Mouse (Mus musculus) kidney, embryonic 16.5 days (tissue): ENCODE results near the gene Cnot9. TPM values are rescaled to one million over a fixed set of nuclear protein-coding genes. Genes with fewer than 3 reads are reported as not detected.
"Not testable (repeated sequence)": the region's sequence is repeated elsewhere in the genome, so short reads cannot be mapped to it uniquely, and the experiment has no call there.

Experiments
- ATAC-seq: fragments of 200-750 bp; cut with Nextera tagmentation; 2 replicates; pipeline ENCODE4 v1.8.0; 2017; ENCODE audit warnings: moderate TSS enrichment; ENCODE audit not compliant: low FRiP score, low TSS enrichment
- H3K27ac ChIP-seq: fragments of 300-500 bp; sonication (generic); 2 replicates; pipeline ENCODE4 v1.5.1; 2014; ENCODE audit warnings: low read length
- H3K27me3 ChIP-seq: fragments of 300-500 bp; sonication (generic); 2 replicates; pipeline ENCODE4 v1.6.1; 2014; ENCODE audit warnings: low read length, control low read depth, mixed read lengths; ENCODE audit not compliant: insufficient read depth
- H3K36me3 ChIP-seq: fragments of 300-500 bp; sonication (generic); 2 replicates; pipeline ENCODE4 v1.6.1; 2014; ENCODE audit warnings: low read length, control low read depth, mixed read lengths; ENCODE audit not compliant: insufficient read depth
- H3K4me1 ChIP-seq: fragments of 300-500 bp; sonication (generic); 2 replicates; pipeline ENCODE4 v1.6.1; 2014; ENCODE audit warnings: low read length, control low read depth, mixed read lengths; ENCODE audit not compliant: insufficient read depth
- H3K4me2 ChIP-seq: fragments of 300-500 bp; sonication (generic); replicated peaks from 2 replicates; pipeline ENCODE4 v1.6.1; 2014; ENCODE audit warnings: low read depth, low read length
- H3K4me3 ChIP-seq: fragments of 300-500 bp; sonication (generic); 2 replicates; pipeline ENCODE4 v1.5.1; 2014; ENCODE audit warnings: mild to moderate bottlenecking, low read length
- H3K9ac ChIP-seq: fragments of 300-500 bp; sonication (generic); replicated peaks from 2 replicates; pipeline ENCODE4 v1.6.1; 2014; ENCODE audit warnings: low read length
- H3K9me3 ChIP-seq: fragments of 300-500 bp; sonication (generic); 2 replicates; pipeline ENCODE4 v1.6.1; 2016; ENCODE audit warnings: low read length, control low read depth
- WGBS: fragments of 180-500 bp; shearing (Covaris S2); extraction: QIAGEN DNeasy Blood & Tissue Kit; methylation state at CpG from one replicate; pipeline ENCODE4 v1.1.7; 2014; 5-methylcytosine and 5-hydroxymethylcytosine counted together
- polyA plus RNA-seq: library from polyadenylated mRNA; unstranded; fragments of >200 nt; fragmentation: Nextera tagmentation; extraction: Ambion mirVana; gene quantifications from 2 replicates; pipeline ENCODE4 v1.2.1, GENCODE M21; 2015

Cnot9 gene
- polyA plus RNA-seq, result 63.7 and 71.7 TPM in 2 replicates

GRCm38 (mm10) chr1:74505721-74506464 is at the start of gene Cnot9:
Gene Cnot9, plus strand, starts transcription at chr1:74506058.
- Histone ChIP-seq H3K27ac (peak within 1 kb of the TSS; percentile 92), H3K9ac (peak within 1 kb of the TSS; percentile 95), H3K4me3 (peak within 1 kb of the TSS; percentile 74), H3K36me3 (peaks cover 3% of the 10 kb centered on the region; the same call in 1 of the 2 replicates), H3K4me2 (peak within 1 kb of the TSS; percentile 81), H3K27me3 (no peaks in the 10 kb centered on the region), H3K9me3 (no peaks in the 10 kb centered on the region), H3K4me1 (peaks cover 30% of the 10 kb centered on the region)
- ATAC-seq, result peak; percentile 99
- WGBS, result under 1% methylated on average over 64 of the region's 64 CpGs

DNA sequence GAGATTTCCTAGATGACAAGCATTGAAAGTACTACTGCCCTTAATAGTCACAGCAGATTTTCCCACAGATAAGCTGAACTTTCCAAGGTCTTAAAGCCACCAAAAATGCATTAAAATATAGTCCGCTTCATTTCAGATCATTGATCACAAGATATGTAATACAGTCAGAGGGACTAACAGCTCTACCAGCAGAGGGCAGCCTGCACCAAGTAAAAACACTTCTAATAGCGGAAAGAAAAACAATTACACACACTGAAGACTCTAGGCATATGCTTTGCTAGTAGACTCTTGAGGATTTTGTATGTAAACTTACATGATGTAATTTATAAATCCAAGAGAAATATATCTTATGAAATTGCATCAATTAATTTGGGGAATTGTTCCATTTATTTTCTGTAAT is 45.6 kb upstream of the Cnot9 start:
- WGBS, result 68% methylated on average over 2 of the region's 2 CpGs
- H3K36me3 ChIP-seq, result peaks cover 43% of the 10 kb centered on the region; the same call in 1 of the 2 replicates
- no peak overlapping the region for H3K4me2 ChIP-seq

GRCm38 (mm10) chr1:74485792-74486191 is 20.1 kb upstream of the Cnot9 start:
- Histone ChIP-seq H3K4me2 (no peak overlapping the region), H3K4me3 (no peak overlapping the region), H3K27ac (no peak overlapping the region), H3K9ac (no peak overlapping the region), H3K36me3 (peaks cover 47% of the 10 kb centered on the region), H3K27me3 (no peaks in the 10 kb centered on the region), H3K4me1 (no peaks in the 10 kb centered on the region), H3K9me3 (no peaks in the 10 kb centered on the region)
- no peak for ATAC-seq
- 97% methylated on average over 5 of the region's 5 CpGs for WGBS

More for the DNA sequence above, 45.6 kb upstream of the Cnot9 start:
- no peaks in the 10 kb centered on the region for H3K9me3 ChIP-seq
- ATAC-seq, result no peak
- H3K4me3 ChIP-seq, result no peak overlapping the region
- H3K9ac ChIP-seq, result no peak overlapping the region
- H3K27me3 ChIP-seq, result no peaks in the 10 kb centered on the region
- H3K4me1 ChIP-seq, result no peaks in the 10 kb centered on the region
- no peak overlapping the region for H3K27ac ChIP-seq

DNA sequence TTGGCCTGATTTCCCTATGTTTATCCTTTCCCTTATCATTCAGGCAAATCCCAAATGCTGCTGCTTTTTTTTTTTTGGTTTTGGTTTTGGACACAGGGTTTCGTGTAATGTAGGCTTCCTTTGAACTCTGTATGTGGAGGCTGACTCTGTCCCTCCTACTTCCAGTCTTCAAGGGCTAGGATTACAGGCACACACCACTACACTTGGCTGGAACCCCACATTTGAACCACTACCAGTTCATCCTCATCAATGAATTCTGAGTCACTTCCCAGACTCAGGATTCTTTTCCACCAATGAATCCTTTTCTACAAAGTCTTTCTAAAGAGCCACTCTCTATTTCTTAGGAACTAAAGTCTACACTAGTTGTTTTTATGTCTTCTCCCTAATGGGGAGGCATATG is 4.8 kb upstream of the Cnot9 start:
- Histone ChIP-seq H3K9me3 (no peaks in the 10 kb centered on the region), H3K4me2 (no peak overlapping the region), H3K27me3 (no peaks in the 10 kb centered on the region), H3K9ac (0 out of 2 replicates have a peak overlapping the region, but pooled peaks have one; percentile 22), H3K4me3 (no peak overlapping the region), H3K36me3 (0 out of 2 replicates have a peak, but pooled peaks cover 3% of the 10 kb centered on the region), H3K27ac (no peak overlapping the region), H3K4me1 (peaks cover 10% of the 10 kb centered on the region)
- 55% methylated on average over 1 of the region's 1 CpGs for WGBS
- no peak for ATAC-seq

- Histone ChIP-seq H3K9ac (peak overlapping the region; percentile 74), H3K27ac (peak overlapping the region; percentile 74; the same call in 1 of the 2 replicates), H3K9me3 (no peaks in the 10 kb centered on the region), H3K4me3 (peak overlapping the region; percentile 74), H3K4me1 (peaks cover 30% of the 10 kb centered on the region), H3K27me3 (no peaks in the 10 kb centered on the region), H3K36me3 (peaks cover 3% of the 10 kb centered on the region; the same call in 1 of the 2 replicates), H3K4me2 (peak overlapping the region; percentile 81)
- WGBS, result under 1% methylated on average over 22 of the region's 22 CpGs
- no peak for ATAC-seq
These were observed 501 bp upstream of the Cnot9 start for GRCm38 (mm10) chr1:74505393-74505720.

GRCm38 (mm10) chr1:74506471-74506881 is 618 bp downstream of the Cnot9 start:
- Histone ChIP-seq H3K9me3 (no peaks in the 10 kb centered on the region), H3K9ac (peak overlapping the region; percentile 95), H3K36me3 (peaks cover 3% of the 10 kb centered on the region; the same call in 1 of the 2 replicates), H3K27ac (peak overlapping the region; percentile 92), H3K4me2 (peak overlapping the region; percentile 81), H3K4me3 (peak overlapping the region; percentile 74), H3K4me1 (peaks cover 30% of the 10 kb centered on the region), H3K27me3 (no peaks in the 10 kb centered on the region)
- peak; percentile 40 for ATAC-seq
- under 1% methylated on average over 32 of the region's 34 CpGs for WGBS

DNA sequence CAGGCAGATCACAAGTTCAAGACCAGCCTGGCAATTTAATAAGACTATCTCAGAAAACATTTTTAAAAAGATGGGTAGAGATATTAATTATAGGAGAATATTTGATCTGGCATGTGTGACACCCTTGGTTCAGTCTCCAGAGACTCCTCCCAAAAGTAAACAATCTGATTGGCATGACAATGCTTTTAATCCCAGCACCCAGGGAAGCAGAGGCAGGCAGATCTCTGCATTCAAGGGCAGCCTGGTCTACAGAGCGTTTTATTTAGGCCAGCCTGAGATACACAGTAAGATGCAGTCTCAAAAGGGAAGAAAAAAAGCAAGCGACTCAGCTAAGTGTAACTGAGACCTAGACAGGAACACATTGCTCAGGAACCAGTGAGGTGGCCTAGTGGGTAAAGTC is 1.9 kb downstream of the Cnot9 start:
- WGBS, result 97% methylated on average over 2 of the region's 2 CpGs

GRCm38 (mm10) chr1:74511306-74511705 is 5.4 kb downstream of the Cnot9 start:
- H3K4me1 ChIP-seq, result peaks cover 21% of the 10 kb centered on the region
- H3K4me2 ChIP-seq, result no peak overlapping the region
- no peak overlapping the region for H3K4me3 ChIP-seq
- ATAC-seq, result no peak
- H3K27ac ChIP-seq, result no peak overlapping the region
- no peak overlapping the region for H3K9ac ChIP-seq
- H3K36me3 ChIP-seq, result peaks cover 3% of the 10 kb centered on the region; the same call in 1 of the 2 replicates
- H3K27me3 ChIP-seq, result no peaks in the 10 kb centered on the region
- WGBS, result 76% methylated on average over 5 of the region's 5 CpGs
- H3K9me3 ChIP-seq, result no peaks in the 10 kb centered on the region

More for the DNA sequence above, 1.9 kb downstream of the Cnot9 start:
- Histone ChIP-seq H3K4me1 (peaks cover 30% of the 10 kb centered on the region), H3K27me3 (no peaks in the 10 kb centered on the region), H3K9ac (0 out of 2 replicates have a peak overlapping the region, but pooled peaks have one; percentile 31), H3K36me3 (peaks cover 3% of the 10 kb centered on the region; the same call in 1 of the 2 replicates), H3K4me3 (peak overlapping the region; percentile 74), H3K9me3 (no peaks in the 10 kb centered on the region), H3K27ac (no peak overlapping the region), H3K4me2 (peak overlapping the region; percentile 81)
- ATAC-seq, result no peak

- not testable (repeated sequence) for ATAC-seq
These were observed 7.1 kb downstream of the Cnot9 start for GRCm38 (mm10) chr1:74512999-74513398.

GRCm38 (mm10) chr1:74519875-74520274 is 14.0 kb downstream of the Cnot9 start:
- no peaks in the 10 kb centered on the region for H3K4me1 ChIP-seq
- ATAC-seq, result no peak
- peaks cover 41% of the 10 kb centered on the region for H3K36me3 ChIP-seq
- H3K4me2 ChIP-seq, result no peak overlapping the region
- no peaks in the 10 kb centered on the region for H3K9me3 ChIP-seq
- no peaks in the 10 kb centered on the region for H3K27me3 ChIP-seq
- no peak overlapping the region for H3K4me3 ChIP-seq
- H3K9ac ChIP-seq, result no peak overlapping the region
- H3K27ac ChIP-seq, result no peak overlapping the region

More at GRCm38 (mm10) chr1:74512999-74513398, 7.1 kb downstream of the Cnot9 start:
- not testable (repeated sequence) for H3K36me3 ChIP-seq, H3K4me2 ChIP-seq, H3K9ac ChIP-seq, H3K27me3 ChIP-seq, H3K9me3 ChIP-seq, H3K27ac ChIP-seq, H3K4me3 ChIP-seq, H3K4me1 ChIP-seq
- WGBS, result 94% methylated on average over 1 of the region's 1 CpGs
